Mouse (Mus musculus) intestine, embryonic 14.5 days (tissue): ENCODE results near the gene Ano1. TPM values are rescaled to one million over a fixed set of nuclear protein-coding genes. Genes with fewer than 3 reads are reported as not detected.

ENCODE experiments used
- ATAC-seq: fragments of 200-750 bp; cut with Nextera tagmentation; replicated peaks from 2 replicates; pipeline ENCODE4 v1.8.0; 2017; ENCODE audit warnings: low read depth, moderate number of reproducible peaks, moderate TSS enrichment, moderate library complexity; ENCODE audit not compliant: low FRiP score, low TSS enrichment
- DNase-seq: peaks from one replicate; pipeline ENCODE4 v3.0.0-alpha.2; 2018; ENCODE audit warnings: low spot score
- H3K27ac ChIP-seq: fragments of 300-500 bp; sonication (generic); 2 replicates; pipeline ENCODE4 v1.5.1; 2014; ENCODE audit warnings: low read depth, mild to moderate bottlenecking, control low read depth
- H3K27me3 ChIP-seq: fragments of 300-500 bp; sonication (generic); replicated peaks from 2 replicates; pipeline ENCODE4 v1.6.1; 2014; ENCODE audit warnings: low read length, control low read depth; ENCODE audit not compliant: control insufficient read depth, insufficient read depth
- H3K36me3 ChIP-seq: fragments of 300-500 bp; sonication (generic); 2 replicates; pipeline ENCODE4 v1.6.1; 2014; ENCODE audit warnings: low read length, control low read depth; ENCODE audit not compliant: control insufficient read depth, insufficient read depth
- H3K4me1 ChIP-seq: fragments of 300-500 bp; sonication (generic); replicated peaks from 2 replicates; pipeline ENCODE4 v1.6.1; 2014; ENCODE audit warnings: low read length, control low read depth, mixed read lengths; ENCODE audit not compliant: control insufficient read depth, insufficient read depth
- H3K4me2 ChIP-seq: fragments of 300-500 bp; sonication (generic); 2 replicates; pipeline ENCODE4 v1.6.1; 2014; ENCODE audit warnings: low read length
- H3K4me3 ChIP-seq: fragments of 300-500 bp; sonication (generic); 2 replicates; pipeline ENCODE4 v1.5.1; 2014; ENCODE audit warnings: low read depth, low read length, control low read depth, mixed read lengths
- H3K9ac ChIP-seq: fragments of 300-500 bp; sonication (generic); 2 replicates; pipeline ENCODE4 v1.6.1; 2014; ENCODE audit warnings: mild to moderate bottlenecking, low read length
- H3K9me3 ChIP-seq: fragments of 300-500 bp; sonication (generic); 2 replicates; pipeline ENCODE4 v1.6.1; 2016; ENCODE audit warnings: low read length, control low read depth; ENCODE audit not compliant: control insufficient read depth
- WGBS: fragments of 180-500 bp; shearing (Covaris S2); extraction: QIAGEN DNeasy Blood & Tissue Kit; methylation state at CpG from one replicate; pipeline ENCODE4 v1.1.7; 2014; 5-methylcytosine and 5-hydroxymethylcytosine counted together
- polyA plus RNA-seq: library from polyadenylated mRNA; unstranded; fragments of >200 nt; fragmentation: Nextera tagmentation; extraction: Ambion mirVana; gene quantifications from 2 replicates; pipeline ENCODE4 v1.2.1, GENCODE M21; 2014

The Ano1 gene
- polyA plus RNA-seq, 1 experiment from 2014 or later: 39.1 TPM

- WGBS: 69% methylated on average over 9 of the region's 9 CpGs
- no peaks in the 10 kb centered on the region for H3K27me3 ChIP-seq
- no peak overlapping the region for H3K4me2 ChIP-seq
- no peak overlapping the region for H3K9ac ChIP-seq
- H3K9me3 ChIP-seq: no peaks in the 10 kb centered on the region
- ATAC-seq: no peak
- H3K36me3 ChIP-seq: no peaks in the 10 kb centered on the region
- no peak overlapping the region for H3K27ac ChIP-seq
- no peak for DNase-seq
- H3K4me3 ChIP-seq: no peak overlapping the region
- H3K4me1 ChIP-seq: peaks cover 8% of the 10 kb centered on the region; the same call in 1 of the 2 replicates
Measured at GRCm38 (mm10) chr7:144760228-144760627, 8.5 kb upstream of the Ano1 start.

- H3K9ac ChIP-seq: no peak overlapping the region
- ATAC-seq (no peak), DNase-seq (no peak)
- H3K4me3 ChIP-seq: no peak overlapping the region
- H3K9me3 ChIP-seq: no peaks in the 10 kb centered on the region
- WGBS: 64% methylated on average over 2 of the region's 2 CpGs
- H3K4me2 ChIP-seq: no peak overlapping the region
- no peak overlapping the region for H3K27ac ChIP-seq
- no peaks in the 10 kb centered on the region for H3K36me3 ChIP-seq
- peaks cover 8% of the 10 kb centered on the region; the same call in 1 of the 2 replicates for H3K4me1 ChIP-seq
- H3K27me3 ChIP-seq: no peaks in the 10 kb centered on the region
Measured at GRCm38 (mm10) chr7:144759455-144759854, 7.7 kb upstream of the Ano1 start.

- Histone ChIP-seq H3K4me1 (peaks cover 27% of the 10 kb centered on the region), H3K9me3 (no peaks in the 10 kb centered on the region), H3K27me3 (no peaks in the 10 kb centered on the region), H3K36me3 (no peaks in the 10 kb centered on the region), H3K27ac (peak overlapping the region; percentile 38; the same call in 1 of the 2 replicates), H3K4me2 (no peak overlapping the region), H3K4me3 (no peak overlapping the region), H3K9ac (no peak overlapping the region)
- DNase-seq (no peak), ATAC-seq (no peak)
- WGBS: 58% methylated on average over 11 of the region's 11 CpGs
Measured at GRCm38 (mm10) chr7:144755511-144756378, 4.0 kb upstream of the Ano1 start.

GRCm38 (mm10) chr7:144754722-144755121 is 2.9 kb upstream of the Ano1 start:
- ATAC-seq (no peak), DNase-seq (no peak)
- WGBS: 92% methylated on average over 2 of the region's 2 CpGs
- Histone ChIP-seq H3K27ac (peak overlapping the region; percentile 89; the same call in 1 of the 2 replicates), H3K4me2 (no peak overlapping the region), H3K36me3 (no peaks in the 10 kb centered on the region), H3K4me3 (no peak overlapping the region), H3K4me1 (peaks cover 27% of the 10 kb centered on the region), H3K9me3 (no peaks in the 10 kb centered on the region), H3K9ac (no peak overlapping the region), H3K27me3 (no peaks in the 10 kb centered on the region)

GRCm38 (mm10) chr7:144753657-144754031 is 1.9 kb upstream of the Ano1 start:
- H3K4me3 ChIP-seq: no peak overlapping the region
- ATAC-seq: no peak
- H3K27ac ChIP-seq: peak overlapping the region; percentile 89
- no peaks in the 10 kb centered on the region for H3K36me3 ChIP-seq
- H3K9me3 ChIP-seq: no peaks in the 10 kb centered on the region
- no peak overlapping the region for H3K4me2 ChIP-seq
- H3K9ac ChIP-seq: no peak overlapping the region
- no peaks in the 10 kb centered on the region for H3K27me3 ChIP-seq
- peaks cover 27% of the 10 kb centered on the region for H3K4me1 ChIP-seq
- WGBS: 58% methylated on average over 9 of the region's 9 CpGs
- no peak for DNase-seq

- 42% methylated on average over 14 of the region's 14 CpGs for WGBS
- DNase-seq: peak; percentile 67
- Histone ChIP-seq H3K9me3 (no peaks in the 10 kb centered on the region), H3K27ac (peak overlapping the region; percentile 89), H3K4me2 (peak overlapping the region; percentile 22), H3K9ac (no peak overlapping the region), H3K4me3 (no peak overlapping the region), H3K36me3 (no peaks in the 10 kb centered on the region), H3K4me1 (peaks cover 27% of the 10 kb centered on the region), H3K27me3 (no peaks in the 10 kb centered on the region)
- peak; percentile 57 for ATAC-seq
Measured at GRCm38 (mm10) chr7:144752919-144753656, 1.3 kb upstream of the Ano1 start.

- Histone ChIP-seq H3K27ac (peak overlapping the region; percentile 23; the same call in 1 of the 2 replicates), H3K4me1 (peaks cover 22% of the 10 kb centered on the region), H3K4me2 (no peak overlapping the region), H3K27me3 (no peaks in the 10 kb centered on the region), H3K9ac (no peak overlapping the region), H3K4me3 (no peak overlapping the region), H3K9me3 (no peaks in the 10 kb centered on the region), H3K36me3 (no peaks in the 10 kb centered on the region)
- no peak for DNase-seq
- 27% methylated on average over 2 of the region's 2 CpGs for WGBS
- peak; percentile 77 for ATAC-seq
Measured at GRCm38 (mm10) chr7:144747756-144748155, 4.0 kb downstream of the Ano1 start.

- Histone ChIP-seq H3K9me3 (no peaks in the 10 kb centered on the region), H3K27ac (no peak overlapping the region), H3K4me2 (no peak overlapping the region), H3K4me1 (peaks cover 19% of the 10 kb centered on the region), H3K27me3 (no peaks in the 10 kb centered on the region), H3K36me3 (no peaks in the 10 kb centered on the region), H3K4me3 (no peak overlapping the region), H3K9ac (no peak overlapping the region)
- WGBS: 96% methylated on average over 4 of the region's 4 CpGs
- ATAC-seq (no peak), DNase-seq (no peak)
Measured at GRCm38 (mm10) chr7:144746466-144746865, 5.3 kb downstream of the Ano1 start.
